Mouse (Mus musculus) thymus, adult 2 months (tissue): ENCODE measurements at regions not wholly inside any gene's neighbourhood (a gene's known extent, or its start where the extent isn't known, plus 50 kb on each side); places are given as distances from the start of the nearest gene placed in this dataset.

ENCODE experiments used
- CTCF ChIP-seq: fragments of 200-500 bp; IDR thresholded peaks from 2 replicates; pipeline ENCODE4 v1.5.1; 2012; ENCODE audit warnings: mild to moderate bottlenecking, control low read depth, low read length, moderate library complexity, borderline replicate concordance; ENCODE audit not compliant: control insufficient read depth, poor library complexity, insufficient read depth; ENCODE audit errors: extremely low read depth
- POLR2A ChIP-seq: fragments of 200-500 bp; IDR thresholded peaks from 2 replicates; pipeline ENCODE4 v1.6.1; 2012; ENCODE audit warnings: mild to moderate bottlenecking, low read length, control low read depth, moderate library complexity; ENCODE audit not compliant: control insufficient read depth, poor library complexity, insufficient read depth; ENCODE audit errors: extremely low read depth

- no peak for TF ChIP-seq POLR2A
- no peak for TF ChIP-seq CTCF
Observed at GRCm38 (mm10) chr2:178587134-178587636, 156.9 kb downstream of the Cdh26 start.
